In the genomic region with DNA sequence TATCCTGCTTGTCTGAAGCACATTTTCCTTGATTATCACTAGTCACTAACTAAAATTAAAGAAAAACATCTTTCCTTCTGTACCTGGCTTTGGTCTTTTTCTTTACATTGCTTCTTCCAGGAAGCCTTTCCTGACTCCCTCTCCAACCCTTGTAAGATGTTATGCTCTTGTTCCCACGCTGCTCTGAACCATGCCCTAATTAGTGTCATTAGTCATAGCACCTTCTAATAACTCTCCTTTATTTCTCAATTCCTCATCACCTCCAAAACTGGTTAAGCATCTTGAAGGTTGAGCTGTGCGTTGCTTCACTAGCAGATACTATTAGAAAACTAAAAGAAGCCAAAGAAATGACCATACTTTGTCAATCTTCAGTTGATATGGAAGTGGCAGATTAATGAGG, we compare ENCODE assay signal across 32 mouse cellular contexts. TPM values are rescaled to one million over a fixed set of nuclear protein-coding genes. Genes with fewer than 3 reads are reported as not detected.
"Had no signal": no experiment of that assay in that cellular context is flagged by ENCODE, and none has a peak within 500 bp of the region (broad histone marks: within the 10 kb centered on the region; RNA-seq: fewer than 3 reads in every experiment).

No protein-coding gene starts in this region.

- H3K27ac ChIP-seq: embryonic facial prominence, embryonic 10.5 days; embryonic facial prominence, embryonic 12.5 days; embryonic facial prominence, embryonic 13.5 days; embryonic facial prominence, embryonic 15.5 days; forebrain, embryonic 10.5 days; forebrain, embryonic 12.5 days; forebrain, embryonic 13.5 days; forebrain, embryonic 15.5 days; heart, adult 2 months had no signal

- H3K36me3 ChIP-seq: embryonic facial prominence, embryonic 10.5 days; embryonic facial prominence, embryonic 12.5 days; embryonic facial prominence, embryonic 13.5 days; embryonic facial prominence, embryonic 15.5 days; forebrain, embryonic 10.5 days; forebrain, embryonic 12.5 days; forebrain, embryonic 15.5 days had no signal

- H3K9ac ChIP-seq: embryonic facial prominence, embryonic 12.5 days; embryonic facial prominence, embryonic 13.5 days; embryonic facial prominence, embryonic 15.5 days; forebrain, embryonic 12.5 days; forebrain, embryonic 13.5 days; forebrain, embryonic 15.5 days; forebrain, postnatal 0 days had no signal

- ATAC-seq: forebrain, embryonic 13.5 days; forebrain, embryonic 14.5 days; forebrain, embryonic 15.5 days; forebrain, embryonic 16.5 days; forebrain, postnatal 0 days had no signal

- H3K27me3 ChIP-seq: embryonic facial prominence, embryonic 12.5 days; embryonic facial prominence, embryonic 13.5 days; embryonic facial prominence, embryonic 15.5 days; forebrain, embryonic 12.5 days; forebrain, embryonic 13.5 days; forebrain, embryonic 15.5 days had no signal

- H3K4me3 ChIP-seq: embryonic facial prominence, embryonic 10.5 days; embryonic facial prominence, embryonic 12.5 days; embryonic facial prominence, embryonic 13.5 days; embryonic facial prominence, embryonic 15.5 days; erythroblast, embryonic 14.5 days; forebrain, embryonic 10.5 days; forebrain, embryonic 12.5 days; forebrain, embryonic 13.5 days; forebrain, embryonic 15.5 days; heart, adult 2 months had no signal

- H3K9me3 ChIP-seq: embryonic facial prominence, embryonic 10.5 days; embryonic facial prominence, embryonic 12.5 days; embryonic facial prominence, embryonic 13.5 days; embryonic facial prominence, embryonic 15.5 days; forebrain, embryonic 10.5 days; forebrain, embryonic 12.5 days; forebrain, embryonic 13.5 days; forebrain, embryonic 15.5 days had no signal

- DNase-seq: cerebellum, adult 2 months; cerebellum, adult 8-10 months; cerebellum, adult 9-10 months; cerebellum, adult 9-11 months; cerebellum, postnatal 10 days; cerebellum, postnatal 14 days; cerebellum, postnatal 25 days; cerebellum, postnatal 36 days; embryo, embryonic 11 days; forebrain, postnatal 0 days; gastrocnemius, postnatal 10 days; gastrocnemius, postnatal 14 days; gastrocnemius, postnatal 25 days; gastrocnemius, postnatal 36 days; heart, adult 11 months; heart, adult 18-20 months; heart, adult 2 months had no signal

- H3K4me1 ChIP-seq: embryonic facial prominence, embryonic 10.5 days; embryonic facial prominence, embryonic 12.5 days; embryonic facial prominence, embryonic 13.5 days; embryonic facial prominence, embryonic 15.5 days; forebrain, embryonic 12.5 days; forebrain, embryonic 13.5 days; forebrain, embryonic 15.5 days had no signal

- H3K4me2 ChIP-seq: embryonic facial prominence, embryonic 12.5 days; embryonic facial prominence, embryonic 13.5 days; embryonic facial prominence, embryonic 15.5 days; forebrain, embryonic 12.5 days; forebrain, embryonic 13.5 days; forebrain, embryonic 15.5 days had no signal

RNA-seq across cellular contexts. Expression of a gene that starts 36.4 kb away (rescaled TPM):
- total RNA-seq: common myeloid progenitor, adult 5-6 weeks; gastrocnemius, adult 8-10 months; gastrocnemius, postnatal 14 days; gastrocnemius, postnatal 25 days; gastrocnemius, postnatal 36 days; granulocyte monocyte progenitor cell, adult 5-6 weeks; heart, adult 2 months; heart, adult 8-10 months had no signal
- polyA plus RNA-seq: embryonic facial prominence, embryonic 10.5 days; forebrain, embryonic 13.5 days; heart, adult 2 months had no signal
